Mouse (Mus musculus) olfactory bulb, adult 2 months (tissue): ENCODE data around the gene Padi3.

Experiments
- CTCF ChIP-seq: fragments of 200-500 bp; IDR thresholded peaks from 2 replicates; pipeline ENCODE4 v1.5.1; 2012; ENCODE audit warnings: low read depth, mild to moderate bottlenecking, low read length, moderate library complexity; ENCODE audit not compliant: insufficient read depth
- POLR2A ChIP-seq: fragments of 200-500 bp; IDR thresholded peaks from 2 replicates; pipeline ENCODE4 v1.6.1; 2012; ENCODE audit warnings: mild to moderate bottlenecking, low read depth, low read length, moderate library complexity; ENCODE audit not compliant: insufficient read depth

GRCm38 (mm10) chr4:140809118-140809517 lies 1.3 kb downstream of the Padi3 start:
- no peak for TF ChIP-seq POLR2A
- TF ChIP-seq CTCF = no peak
